Mouse (Mus musculus) cerebellum, adult 18-20 months (tissue): ENCODE measurements around the gene Carns1.
A peak's percentile ranks its signal among the peaks of the same experiment; 100 is the strongest.

ENCODE experiments used
- DNase-seq, 2 experiments: peaks; one replicate each; pipeline ENCODE4 v3.0.0; 2021

Carns1 gene

GRCm38 (mm10) chr19:4201291-4201909 lies 26.1 kb upstream of the Carns1 start, which contains the start of gene Rad9a:
Gene Rad9a, minus strand, starts transcription at chr19:4201662.
- DNase-seq = peak; percentile 95 to 98

DNA sequence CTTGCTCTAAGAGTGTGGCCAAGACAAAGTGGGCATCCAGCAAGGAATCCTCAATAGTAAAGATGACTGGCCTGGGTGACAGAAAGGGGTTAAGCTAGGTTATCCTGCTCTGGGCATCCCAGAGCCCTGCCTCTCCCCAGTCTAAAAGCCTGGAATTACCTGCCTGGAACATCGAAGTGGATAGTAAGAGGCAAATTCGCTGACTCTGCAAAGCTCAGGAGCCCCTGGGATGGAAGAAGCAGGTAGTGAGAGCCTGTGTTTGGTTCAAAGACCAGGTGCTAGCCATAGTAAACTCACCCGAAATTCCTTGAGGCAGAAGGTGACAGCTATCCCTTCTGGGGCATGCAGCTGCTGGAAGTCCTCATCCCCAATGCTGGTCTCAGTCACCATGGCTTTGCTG lies 21.9 kb upstream of the Carns1 start:
- DNase-seq = no peak

- no peak for DNase-seq
Observed at GRCm38 (mm10) chr19:4196548-4196947, 21.3 kb upstream of the Carns1 start.

GRCm38 (mm10) chr19:4196048-4196447 lies 20.8 kb upstream of the Carns1 start:
- DNase-seq = no peak

GRCm38 (mm10) chr19:4194776-4195650 lies 19.7 kb upstream of the Carns1 start:
- peak; percentile 83 to 85 for DNase-seq

GRCm38 (mm10) chr19:4194021-4194724 lies 18.9 kb upstream of the Carns1 start:
- DNase-seq = no peak

DNA sequence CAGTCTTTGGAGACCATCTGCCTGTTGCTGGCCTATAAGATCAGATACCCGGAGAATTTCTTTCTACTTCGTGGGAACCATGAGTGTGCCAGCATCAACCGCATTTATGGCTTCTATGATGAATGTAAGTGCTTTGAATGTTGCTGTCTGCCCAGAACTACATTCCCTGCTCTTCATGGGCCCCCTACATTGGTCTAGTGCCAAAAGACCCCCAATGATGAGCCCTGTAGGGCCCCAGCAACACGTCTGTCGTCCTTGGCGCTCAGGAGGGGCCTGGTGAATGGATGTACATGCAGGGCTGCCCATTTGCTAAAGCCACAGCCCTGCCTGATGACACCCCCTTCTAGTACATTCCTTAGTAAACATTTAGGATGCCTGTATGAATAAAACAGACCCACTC lies 17.9 kb upstream of the Carns1 start:
- no peak for DNase-seq

GRCm38 (mm10) chr19:4192251-4192985 lies 17.1 kb upstream of the Carns1 start:
- DNase-seq = no peak

DNA sequence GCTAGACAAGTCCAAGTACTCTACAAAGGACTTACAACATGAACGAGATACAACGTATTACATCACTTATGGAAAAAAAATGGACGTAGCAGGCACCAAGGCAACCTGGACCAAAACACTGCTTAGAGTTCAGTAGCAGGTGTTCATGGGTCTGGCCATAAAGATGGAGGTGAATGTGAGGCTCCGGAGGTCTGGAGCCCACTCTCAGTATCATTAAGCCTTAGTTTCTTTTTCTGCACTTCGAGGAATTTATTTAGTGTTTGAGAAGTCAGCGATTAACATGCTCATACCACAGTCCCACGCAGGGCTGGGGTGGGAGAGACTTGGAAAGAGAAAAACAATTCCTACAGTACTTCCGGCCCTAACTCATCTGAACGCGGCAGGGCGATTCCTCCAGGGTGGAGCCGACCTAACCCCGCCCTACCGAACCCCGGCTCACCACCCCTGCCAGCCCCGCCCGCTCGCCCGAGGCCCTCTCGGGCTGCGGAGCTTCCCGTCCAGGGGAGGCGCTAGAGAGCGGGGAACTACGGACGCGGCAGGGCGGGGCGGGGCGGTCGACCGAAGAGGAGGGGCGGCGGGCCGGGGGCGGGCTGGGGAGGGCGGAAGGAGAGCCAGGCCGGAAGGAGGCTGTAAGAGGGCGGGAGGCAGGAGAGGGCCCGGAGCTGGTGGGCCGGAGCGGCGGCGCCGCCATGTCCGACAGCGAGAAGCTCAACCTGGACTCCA lies 16.4 kb upstream of the Carns1 start, which contains the start of gene Ppp1ca:
TSS of gene Ppp1ca (plus strand) at position 538 of the 723 bp plus-strand sequence.
- peak; percentile 95 to 98 for DNase-seq

GRCm38 (mm10) chr19:4190831-4191334 lies 15.6 kb upstream of the Carns1 start, which contains the start of gene Tbc1d10c:
Gene Tbc1d10c, minus strand, starts transcription at chr19:4191284.
- no peak for DNase-seq

DNA sequence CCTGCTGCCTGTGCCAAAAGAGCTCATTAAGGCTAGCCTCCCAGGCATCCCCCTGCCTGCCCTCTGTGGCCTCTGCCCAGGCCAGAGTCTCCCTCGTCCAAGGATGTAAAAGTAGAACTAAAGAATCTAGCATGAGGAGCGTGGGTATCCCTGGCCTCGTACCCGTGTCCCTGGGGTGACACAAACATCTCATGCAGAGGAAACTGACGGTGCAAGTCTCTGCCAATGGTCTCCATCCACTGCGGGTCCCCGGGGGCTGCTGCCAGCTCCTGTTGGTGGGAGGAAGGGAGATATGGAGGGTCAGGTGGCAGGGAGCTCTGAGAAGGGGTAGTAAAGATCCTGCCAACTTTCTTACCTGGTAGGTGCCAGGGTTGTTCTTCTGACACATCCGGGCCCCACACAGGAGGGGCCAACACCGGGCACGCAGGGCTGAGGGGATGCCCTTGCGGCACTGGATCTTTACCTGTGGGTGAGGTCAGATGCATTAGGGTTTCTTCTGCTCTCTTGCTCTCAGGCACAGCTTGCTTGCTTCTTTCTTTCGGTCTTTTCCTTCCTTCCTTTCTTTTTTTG lies 13.9 kb upstream of the Carns1 start:
- DNase-seq = no peak

DNA sequence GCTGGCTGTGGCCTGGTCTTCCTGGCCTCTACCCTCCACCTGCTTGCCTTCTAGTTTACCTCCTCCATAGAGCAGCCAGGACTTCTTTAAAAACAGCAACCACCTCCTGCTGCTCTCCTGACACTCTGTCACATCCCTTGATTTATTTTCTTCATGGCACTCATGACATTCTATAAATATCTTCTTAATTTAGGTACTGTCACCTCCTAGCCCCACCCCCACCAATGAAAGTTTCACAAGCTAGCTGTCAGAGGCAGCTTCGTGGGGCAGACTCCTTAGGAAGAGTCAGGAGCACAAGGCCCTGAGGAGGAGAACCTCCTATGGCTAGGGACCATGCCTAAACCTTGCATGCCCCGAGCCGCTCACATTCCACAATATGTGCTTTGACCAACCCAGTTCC lies 12.0 kb upstream of the Carns1 start:
- DNase-seq = no peak

- DNase-seq = no peak
Observed at GRCm38 (mm10) chr19:4184976-4185975, 10.0 kb upstream of the Carns1 start.

- no peak for DNase-seq
Observed at GRCm38 (mm10) chr19:4183689-4184088, 8.4 kb upstream of the Carns1 start.

GRCm38 (mm10) chr19:4181892-4182291 lies 6.6 kb upstream of the Carns1 start:
- no peak for DNase-seq

DNA sequence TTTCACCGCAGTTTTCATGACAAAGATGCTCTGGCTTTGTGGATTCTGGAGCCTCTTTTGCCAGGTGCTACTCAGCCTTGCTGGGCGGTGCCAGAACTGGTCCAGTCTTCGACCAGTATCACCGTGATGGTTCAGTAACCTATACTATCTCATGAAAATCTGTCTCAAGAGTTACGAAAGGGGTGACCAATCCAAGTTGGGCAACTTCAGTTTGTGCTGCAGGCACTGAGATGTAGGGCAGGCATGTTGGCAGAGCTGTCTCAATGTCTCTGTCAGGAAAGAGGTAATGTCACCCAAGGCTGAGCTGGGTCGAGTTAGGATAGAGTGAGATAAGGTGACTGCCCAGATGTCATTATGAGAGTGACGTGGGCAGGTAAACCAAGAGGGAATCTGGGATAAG lies 5.1 kb upstream of the Carns1 start:
- no peak for DNase-seq

GRCm38 (mm10) chr19:4172925-4173324 lies 2.4 kb downstream of the Carns1 start:
- no peak for DNase-seq

DNA sequence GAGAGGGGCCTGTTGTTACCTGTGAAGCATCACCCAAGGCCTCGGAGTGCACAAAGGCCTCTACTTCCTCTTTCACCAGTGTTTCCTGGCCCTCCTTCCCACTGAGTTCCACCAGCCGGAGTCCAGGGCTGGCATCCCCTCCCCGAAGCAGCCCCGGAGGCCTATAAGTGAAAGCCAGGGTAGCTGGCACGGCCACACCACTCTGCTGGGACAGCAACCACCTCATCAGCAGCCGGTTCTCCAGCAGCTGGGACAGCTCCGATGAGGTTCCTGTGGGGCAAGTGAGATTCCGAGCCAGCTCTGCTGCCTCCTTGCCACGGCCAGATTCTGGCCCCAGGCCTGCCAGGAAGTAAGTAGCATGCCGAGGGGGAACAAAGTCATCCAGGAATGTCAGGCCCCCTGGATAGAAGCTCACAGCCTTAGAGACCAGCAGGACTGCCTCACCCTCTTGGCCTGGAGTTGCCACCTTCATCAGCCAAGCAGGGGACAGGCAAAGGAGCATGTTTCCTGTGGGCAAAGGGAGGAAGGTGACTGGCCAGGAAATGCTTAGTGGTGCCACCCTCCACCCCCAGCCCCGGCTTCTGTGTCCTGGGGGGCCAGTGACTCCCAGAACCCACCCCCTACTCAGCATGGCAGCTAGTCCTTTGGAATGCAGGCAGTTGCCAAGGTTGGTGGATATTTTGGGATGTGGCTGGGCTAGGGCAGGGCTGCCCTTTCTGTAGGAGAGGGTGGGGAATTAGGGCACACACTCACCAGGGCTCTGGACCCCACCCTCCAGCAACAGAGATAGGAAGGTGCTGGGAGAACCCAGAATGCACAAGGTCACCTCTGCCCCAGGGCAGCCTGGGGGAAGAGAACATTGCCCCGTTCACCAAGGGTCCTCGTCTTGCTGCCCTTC lies 3.6 kb downstream of the Carns1 start:
- no peak for DNase-seq
